Mouse (Mus musculus) forebrain, embryonic 16.5 days (tissue): ENCODE measurements around the gene Rasl11b. TPM values are rescaled to one million over a fixed set of nuclear protein-coding genes. Genes with fewer than 3 reads are reported as not detected.

Experiments
- ATAC-seq: fragments of 200-750 bp; cut with Nextera tagmentation; 2 replicates; pipeline ENCODE4 v1.8.0; 2017; ENCODE audit warnings: mild to moderate bottlenecking, moderate library complexity
- H3K27ac ChIP-seq: fragments of 300-500 bp; sonication (generic); 2 replicates; pipeline ENCODE4 v1.5.1; 2014; ENCODE audit warnings: low read length, control low read depth
- H3K27me3 ChIP-seq: fragments of 300-500 bp; sonication (generic); replicated peaks from 2 replicates; pipeline ENCODE4 v1.6.1; 2014; ENCODE audit warnings: low read length; ENCODE audit not compliant: control insufficient read depth, insufficient read depth
- H3K36me3 ChIP-seq: fragments of 300-500 bp; sonication (generic); 2 replicates; pipeline ENCODE4 v1.6.1; 2014; ENCODE audit not compliant: control insufficient read depth, insufficient read depth
- H3K4me1 ChIP-seq: fragments of 300-500 bp; sonication (generic); replicated peaks from 2 replicates; pipeline ENCODE4 v1.6.1; 2014; ENCODE audit warnings: low read length; ENCODE audit not compliant: control insufficient read depth, insufficient read depth
- H3K4me2 ChIP-seq: fragments of 300-500 bp; sonication (generic); 2 replicates; pipeline ENCODE4 v1.6.1; 2014; ENCODE audit warnings: mild to moderate bottlenecking, low read length, control low read depth
- H3K4me3 ChIP-seq: fragments of 300-500 bp; sonication (generic); replicated peaks from 2 replicates; pipeline ENCODE4 v1.5.1; 2014; ENCODE audit warnings: mild to moderate bottlenecking, low read length, control low read depth
- H3K9ac ChIP-seq: fragments of 300-500 bp; sonication (generic); replicated peaks from 2 replicates; pipeline ENCODE4 v1.6.1; 2014; ENCODE audit warnings: low read depth, low read length, control low read depth
- H3K9me3 ChIP-seq: fragments of 300-500 bp; sonication (generic); 2 replicates; pipeline ENCODE4 v1.6.1; 2016; ENCODE audit warnings: low read length; ENCODE audit not compliant: control insufficient read depth
- WGBS: fragments of 180-500 bp; shearing (Covaris S2); extraction: QIAGEN DNeasy Blood & Tissue Kit; methylation state at CpG from one replicate; pipeline ENCODE4 v1.1.7; 2014; 5-methylcytosine and 5-hydroxymethylcytosine counted together
- polyA plus RNA-seq: library from polyadenylated mRNA; unstranded; fragments of >200 nt; fragmentation: Nextera tagmentation; extraction: Ambion mirVana; gene quantifications from 2 replicates; pipeline ENCODE4 v1.2.1, GENCODE M21; 2015

Rasl11b gene
- polyA plus RNA-seq, 1 experiment from 2014 or later = 31.2 TPM

DNA sequence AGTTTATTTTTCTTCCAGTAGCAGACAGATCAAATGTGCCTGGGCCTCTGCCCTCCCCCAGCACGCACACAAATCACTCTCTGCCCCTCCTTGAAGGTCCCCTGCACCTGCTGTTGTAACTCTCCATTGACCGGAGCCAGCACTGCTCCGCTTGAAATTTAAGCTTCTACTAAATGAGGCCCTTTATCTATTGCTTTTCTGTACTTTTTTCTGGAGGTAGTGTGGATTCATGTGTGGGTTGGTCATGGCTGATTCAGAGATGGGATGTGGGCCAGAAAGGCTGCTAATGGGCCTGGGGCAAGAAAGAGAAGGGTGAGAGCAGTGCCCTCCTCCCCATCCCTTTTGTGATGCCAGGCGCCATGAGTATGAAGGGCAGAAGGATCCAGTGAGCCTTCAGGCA, 51.4 kb downstream of the Rasl11b start:
- no peaks in the 10 kb centered on the region for H3K36me3 ChIP-seq
- H3K4me3 ChIP-seq = no peak overlapping the region
- H3K9ac ChIP-seq = no peak overlapping the region
- ATAC-seq = no peak
- no peaks in the 10 kb centered on the region for H3K9me3 ChIP-seq
- H3K27ac ChIP-seq = no peak overlapping the region
- H3K4me2 ChIP-seq = no peak overlapping the region
- peaks cover 2% of the 10 kb centered on the region; the same call in 1 of the 2 replicates for H3K4me1 ChIP-seq
- WGBS = 21% methylated on average over 4 of the region's 4 CpGs
- H3K27me3 ChIP-seq = no peaks in the 10 kb centered on the region

DNA sequence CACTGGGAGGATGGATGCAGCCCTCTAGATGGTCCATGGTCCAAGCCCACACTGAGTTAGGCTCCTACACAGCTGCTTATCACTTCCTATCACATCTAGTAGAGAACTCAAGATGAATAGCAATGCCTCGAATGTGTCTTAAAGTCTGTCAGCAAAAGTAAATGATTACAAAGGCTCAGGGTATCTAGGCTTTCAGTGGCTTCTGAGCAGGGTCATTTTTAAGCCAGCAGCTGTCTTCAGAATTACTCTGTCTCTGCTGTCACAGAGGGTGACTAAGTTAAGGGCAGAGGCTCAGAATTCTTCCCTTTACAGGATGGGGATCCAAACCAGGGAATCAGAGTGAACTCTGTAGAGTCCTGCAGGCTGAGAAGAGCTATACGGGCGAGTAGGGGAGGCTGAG, 51.9 kb downstream of the Rasl11b start:
- Histone ChIP-seq H3K4me3 (no peak overlapping the region), H3K27ac (no peak overlapping the region), H3K36me3 (no peaks in the 10 kb centered on the region), H3K4me2 (no peak overlapping the region), H3K27me3 (no peaks in the 10 kb centered on the region), H3K9me3 (no peaks in the 10 kb centered on the region), H3K4me1 (peaks cover 2% of the 10 kb centered on the region; the same call in 1 of the 2 replicates), H3K9ac (no peak overlapping the region)
- 84% methylated on average over 3 of the region's 3 CpGs for WGBS
- ATAC-seq = no peak

Other genes starting within 250 kb of the Rasl11b start
- gene Usp46, start 126.9 kb upstream of the Rasl11b start, polyA plus RNA-seq = 32.5 and 35.1 TPM in 2 replicates